Mouse (Mus musculus) hindbrain, embryonic 16.5 days (tissue): Measurements from ENCODE around the gene Sox12. TPM values are rescaled to one million over a fixed set of nuclear protein-coding genes. Genes with fewer than 3 reads are reported as not detected.

Experiments used
- ATAC-seq: fragments of 200-750 bp; cut with Nextera tagmentation; 2 replicates; pipeline ENCODE4 v1.8.0; 2017; ENCODE audit warnings: moderate TSS enrichment, moderate library complexity
- H3K27ac ChIP-seq: fragments of 300-500 bp; sonication (generic); 2 replicates; pipeline ENCODE4 v1.5.1; 2014; ENCODE audit warnings: low read depth, mild to moderate bottlenecking, control low read depth, low read length, moderate library complexity
- H3K27me3 ChIP-seq: fragments of 300-500 bp; sonication (generic); replicated peaks from 2 replicates; pipeline ENCODE4 v1.6.1; 2014; ENCODE audit warnings: low read length; ENCODE audit not compliant: control insufficient read depth, insufficient read depth
- H3K36me3 ChIP-seq: fragments of 300-500 bp; sonication (generic); 2 replicates; pipeline ENCODE4 v1.6.1; 2014; ENCODE audit warnings: mild to moderate bottlenecking, low read length, moderate library complexity, mixed read lengths; ENCODE audit not compliant: control insufficient read depth, insufficient read depth
- H3K4me1 ChIP-seq: fragments of 300-500 bp; sonication (generic); 2 replicates; pipeline ENCODE4 v1.6.1; 2014; ENCODE audit warnings: low read depth, low read length; ENCODE audit not compliant: control insufficient read depth, insufficient read depth
- H3K4me2 ChIP-seq: fragments of 300-500 bp; sonication (generic); 2 replicates; pipeline ENCODE4 v1.6.1; 2014; ENCODE audit warnings: mild to moderate bottlenecking, low read length, control low read depth, moderate library complexity
- H3K4me3 ChIP-seq: fragments of 300-500 bp; sonication (generic); 2 replicates; pipeline ENCODE4 v1.5.1; 2014; ENCODE audit warnings: mild to moderate bottlenecking, low read length, control low read depth, moderate library complexity
- H3K9ac ChIP-seq: fragments of 300-500 bp; sonication (generic); 2 replicates; pipeline ENCODE4 v1.6.1; 2014; ENCODE audit warnings: low read depth, mild to moderate bottlenecking, control low read depth, low read length, moderate library complexity
- H3K9me3 ChIP-seq: fragments of 300-500 bp; sonication (generic); 2 replicates; pipeline ENCODE4 v1.6.1; 2014; ENCODE audit warnings: mild to moderate bottlenecking, low read length, moderate library complexity; ENCODE audit not compliant: control insufficient read depth
- WGBS: fragments of 180-500 bp; shearing (Covaris S2); extraction: QIAGEN DNeasy Blood & Tissue Kit; methylation state at CpG from one replicate; pipeline ENCODE4 v1.1.7; 2014; 5-methylcytosine and 5-hydroxymethylcytosine counted together
- polyA plus RNA-seq: library from polyadenylated mRNA; unstranded; fragments of >200 nt; fragmentation: Nextera tagmentation; extraction: Ambion mirVana; gene quantifications from 2 replicates; pipeline ENCODE4 v1.2.1, GENCODE M21; 2015

Gene Sox12
- polyA plus RNA-seq, 1 experiment from 2014 or later, result 10.5 TPM

DNA sequence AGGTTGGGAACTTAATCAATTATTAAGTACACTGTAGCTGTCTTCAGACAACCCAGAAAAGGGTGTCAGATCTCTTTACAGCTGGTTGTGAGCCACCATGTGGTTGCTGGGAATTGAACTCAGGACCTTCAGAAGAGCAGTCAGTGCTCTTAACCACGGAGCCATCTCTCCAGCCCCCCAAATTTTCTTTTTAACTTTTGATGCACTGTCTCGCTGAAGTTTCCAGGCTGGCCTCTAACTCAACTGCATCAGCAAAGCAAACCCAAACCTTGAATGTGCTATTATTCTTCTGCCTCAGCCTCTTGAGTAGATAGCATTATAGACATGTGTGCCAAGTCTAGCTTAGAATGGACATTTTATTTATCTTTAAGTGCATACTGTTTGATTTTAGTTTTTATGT lies 50.1 kb downstream of the Sox12 start:
- Histone ChIP-seq H3K27ac (no peak overlapping the region), H3K4me3 (no peak overlapping the region), H3K4me1 (peaks cover 6% of the 10 kb centered on the region), H3K4me2 (no peak overlapping the region), H3K36me3 (no peaks in the 10 kb centered on the region), H3K27me3 (peaks cover 3% of the 10 kb centered on the region; the same call in 1 of the 2 replicates), H3K9ac (no peak overlapping the region), H3K9me3 (no peaks in the 10 kb centered on the region)
- ATAC-seq, result no peak
- 81% methylated on average over 2 of the region's 2 CpGs for WGBS

GRCm38 (mm10) chr2:152346776-152347465 lies 50.9 kb downstream of the Sox12 start:
- no peaks in the 10 kb centered on the region for H3K9me3 ChIP-seq
- H3K4me2 ChIP-seq, result no peak overlapping the region
- no peak overlapping the region for H3K9ac ChIP-seq
- no peak for ATAC-seq
- H3K4me3 ChIP-seq, result no peak overlapping the region
- WGBS, result 50% methylated on average over 9 of the region's 9 CpGs
- H3K27me3 ChIP-seq, result peaks cover 3% of the 10 kb centered on the region; the same call in 1 of the 2 replicates
- no peaks in the 10 kb centered on the region for H3K36me3 ChIP-seq
- no peak overlapping the region for H3K27ac ChIP-seq
- peaks cover 6% of the 10 kb centered on the region for H3K4me1 ChIP-seq

- no peak overlapping the region for H3K27ac ChIP-seq
- peaks cover 6% of the 10 kb centered on the region for H3K4me1 ChIP-seq
- H3K9me3 ChIP-seq, result no peaks in the 10 kb centered on the region
- H3K36me3 ChIP-seq, result no peaks in the 10 kb centered on the region
- no peak for ATAC-seq
- H3K4me3 ChIP-seq, result no peak overlapping the region
- no peak overlapping the region for H3K9ac ChIP-seq
- WGBS, result 75% methylated on average over 6 of the region's 6 CpGs
- H3K27me3 ChIP-seq, result peaks cover 3% of the 10 kb centered on the region; the same call in 1 of the 2 replicates
- H3K4me2 ChIP-seq, result no peak overlapping the region
Measured at GRCm38 (mm10) chr2:152345393-152345792, 52.5 kb downstream of the Sox12 start.

- Histone ChIP-seq H3K27ac (no peak overlapping the region), H3K4me2 (no peak overlapping the region), H3K36me3 (no peaks in the 10 kb centered on the region), H3K4me3 (no peak overlapping the region), H3K27me3 (peaks cover 3% of the 10 kb centered on the region; the same call in 1 of the 2 replicates), H3K4me1 (peaks cover 6% of the 10 kb centered on the region), H3K9me3 (no peaks in the 10 kb centered on the region), H3K9ac (no peak overlapping the region; the same call in 1 of the 2 replicates)
- WGBS, result 70% methylated on average over 5 of the region's 5 CpGs
- ATAC-seq, result no peak
Measured at GRCm38 (mm10) chr2:152344909-152345308, 53.0 kb downstream of the Sox12 start.

GRCm38 (mm10) chr2:152344361-152344760 lies 53.5 kb downstream of the Sox12 start:
- 7% methylated on average over 10 of the region's 10 CpGs for WGBS
- H3K4me3 ChIP-seq, result peak overlapping the region; percentile 60

More at GRCm38 (mm10) chr2:152344361-152344760, 53.5 kb downstream of the Sox12 start:
- Histone ChIP-seq H3K4me1 (peaks cover 6% of the 10 kb centered on the region), H3K27ac (no peak overlapping the region), H3K9me3 (no peaks in the 10 kb centered on the region), H3K4me2 (peak overlapping the region; percentile 97), H3K36me3 (no peaks in the 10 kb centered on the region), H3K9ac (peak overlapping the region; percentile 74), H3K27me3 (peaks cover 3% of the 10 kb centered on the region; the same call in 1 of the 2 replicates)
- ATAC-seq, result peak; percentile 24

Other genes starting within 250 kb of the Sox12 start
- 91.0 and 93.6 TPM in 2 replicates for gene Csnk2a1, start 171.2 kb downstream of the Sox12 start, polyA plus RNA-seq
- 31.2 and 33.9 TPM in 2 replicates for gene Tbc1d20, start 104.2 kb downstream of the Sox12 start, polyA plus RNA-seq
- 92.1 and 100 TPM in 2 replicates for gene Rbck1, start 65.4 kb downstream of the Sox12 start, polyA plus RNA-seq
- 2.1 and 2.2 TPM in 2 replicates for gene Trib3, start 54.0 kb downstream of the Sox12 start, polyA plus RNA-seq
- 72.0 and 74.0 TPM in 2 replicates for gene Nrsn2, start 21.4 kb downstream of the Sox12 start, polyA plus RNA-seq
- gene Zcchc3, start 17.0 kb upstream of the Sox12 start, polyA plus RNA-seq, result 12.5 and 13.8 TPM in 2 replicates
- 3.1 and 4.1 TPM in 2 replicates for gene 6820408C15Rik, start 17.5 kb upstream of the Sox12 start, polyA plus RNA-seq
- not detected in 2 replicates for gene Defb23, start 66.6 kb upstream of the Sox12 start, polyA plus RNA-seq
- not detected in 2 replicates for gene Defb20, start 79.0 kb upstream of the Sox12 start, polyA plus RNA-seq
- gene Defb22, start 92.1 kb upstream of the Sox12 start, polyA plus RNA-seq, result not detected in 2 replicates
- not detected in 2 replicates for gene Defb26, start 113.6 kb upstream of the Sox12 start, polyA plus RNA-seq
- gene Defb28, start 120.2 kb upstream of the Sox12 start, polyA plus RNA-seq, result not detected in 2 replicates
- gene Defb29, start 142.0 kb upstream of the Sox12 start, polyA plus RNA-seq, result not detected in 2 replicates
- not detected in 2 replicates for gene Gm17416, start 171.3 kb upstream of the Sox12 start, polyA plus RNA-seq
- not detected in 2 replicates for gene Defb21, start 174.7 kb upstream of the Sox12 start, polyA plus RNA-seq
- gene Defb19, start 182.2 kb upstream of the Sox12 start, polyA plus RNA-seq, result not detected in 2 replicates
- not detected in 2 replicates for gene Defb45, start 201.3 kb upstream of the Sox12 start, polyA plus RNA-seq
- not detected in 2 replicates for gene Defb36, start 206.3 kb upstream of the Sox12 start, polyA plus RNA-seq
- not detected in 2 replicates for gene Defb25, start 225.0 kb upstream of the Sox12 start, polyA plus RNA-seq
- 0.80 and 0.82 TPM in 2 replicates for gene Rem1, start 228.9 kb upstream of the Sox12 start, polyA plus RNA-seq